Mouse (Mus musculus) heart, embryonic 14.5 days (tissue): ENCODE measurements at regions not wholly inside any gene's neighbourhood (a gene's known extent, or its start where the extent isn't known, plus 50 kb on each side); places are given as distances from the start of the nearest gene placed in this dataset.

Source experiments
- ATAC-seq: fragments of 200-750 bp; cut with Nextera tagmentation; 2 replicates; pipeline ENCODE4 v1.8.0; 2017; ENCODE audit warnings: low read depth, moderate TSS enrichment; ENCODE audit not compliant: insufficient number of reproducible peaks, insufficient read depth, low FRiP score
- H3K27ac ChIP-seq, 2 experiments: fragments of 200-500 bp in 1 of 2; fragments of 300-500 bp in 1 of 2; sonication (generic) in 1 of 2; replicated peaks in 1 of 2; 2 replicates each; pipeline ENCODE4 v1.5.1; 2012 to 2014; ENCODE audit warnings: low read depth in 2 of 2, low read length in 2 of 2, control low read depth in 1 of 2, mild to moderate bottlenecking in 1 of 2, mixed read lengths in 1 of 2; ENCODE audit not compliant: control insufficient read depth in 1 of 2, insufficient read depth in 1 of 2
- H3K27me3 ChIP-seq: fragments of 300-500 bp; sonication (generic); 2 replicates; pipeline ENCODE4 v1.6.1; 2014; ENCODE audit warnings: mild to moderate bottlenecking, low read length, control low read depth; ENCODE audit not compliant: control insufficient read depth, insufficient read depth
- H3K36me3 ChIP-seq: fragments of 300-500 bp; sonication (generic); 2 replicates; pipeline ENCODE4 v1.6.1; 2014; ENCODE audit warnings: mild to moderate bottlenecking, control low read depth, low read length, mixed read lengths; ENCODE audit not compliant: control insufficient read depth, insufficient read depth
- H3K4me1 ChIP-seq, 2 experiments: fragments of 200-500 bp in 1 of 2; fragments of 300-500 bp in 1 of 2; sonication (generic) in 1 of 2; 2 replicates each; pipeline ENCODE4 v1.6.1; 2012 to 2014; ENCODE audit warnings: low read length in 2 of 2, control low read depth in 1 of 2, mixed read lengths in 1 of 2; ENCODE audit not compliant: control insufficient read depth in 2 of 2, insufficient read depth in 2 of 2
- H3K4me2 ChIP-seq: fragments of 300-500 bp; sonication (generic); 2 replicates; pipeline ENCODE4 v1.6.1; 2014; ENCODE audit warnings: mild to moderate bottlenecking, low read length
- H3K4me3 ChIP-seq, 2 experiments: fragments of 200-500 bp in 1 of 2; fragments of 300-500 bp in 1 of 2; sonication (generic) in 1 of 2; 2 replicates each; pipeline ENCODE4 v1.5.1; 2012 to 2014; ENCODE audit warnings: low read length in 2 of 2, mild to moderate bottlenecking in 2 of 2, control low read depth in 1 of 2, low read depth in 1 of 2, moderate library complexity in 1 of 2; ENCODE audit not compliant: control insufficient read depth in 1 of 2, insufficient read depth in 1 of 2
- H3K9ac ChIP-seq: fragments of 300-500 bp; sonication (generic); 2 replicates; pipeline ENCODE4 v1.6.1; 2014; ENCODE audit warnings: mild to moderate bottlenecking, low read length
- H3K9me3 ChIP-seq: fragments of 300-500 bp; sonication (generic); 2 replicates; pipeline ENCODE4 v1.6.1; 2016; ENCODE audit warnings: low read length, control low read depth; ENCODE audit not compliant: control insufficient read depth
- WGBS: fragments of 180-500 bp; shearing (Covaris S2); extraction: QIAGEN DNeasy Blood & Tissue Kit; methylation state at CpG from one replicate; pipeline ENCODE4 v1.1.7; 2014; 5-methylcytosine and 5-hydroxymethylcytosine counted together

GRCm38 (mm10) chr2:72747299-72747698 is 232.9 kb downstream of the Sp3 start:
- no peak overlapping the region for H3K27ac ChIP-seq
- H3K9me3 ChIP-seq, result peaks cover 8% of the 10 kb centered on the region
- WGBS, result 86% methylated on average over 5 of the region's 5 CpGs
- no peak overlapping the region for H3K4me3 ChIP-seq
- no peaks in the 10 kb centered on the region for H3K27me3 ChIP-seq
- H3K36me3 ChIP-seq, result no peaks in the 10 kb centered on the region
- H3K9ac ChIP-seq, result no peak overlapping the region
- ATAC-seq, result no peak
- H3K4me2 ChIP-seq, result no peak overlapping the region
- H3K4me1 ChIP-seq, result peaks cover 6 to 12% of the 10 kb centered on the region in 2 experiments

GRCm38 (mm10) chr2:72749495-72749894 is 230.8 kb downstream of the Sp3 start:
- Histone ChIP-seq H3K9me3 (peaks cover 8% of the 10 kb centered on the region), H3K27me3 (no peaks in the 10 kb centered on the region), H3K4me1 (peaks cover 12 to 21% of the 10 kb centered on the region in 2 experiments), H3K36me3 (no peaks in the 10 kb centered on the region), H3K4me2 (no peak overlapping the region), H3K27ac (no peak overlapping the region), H3K9ac (no peak overlapping the region), H3K4me3 (no peak overlapping the region)
- ATAC-seq, result no peak
- 100% methylated on average over 1 of the region's 1 CpGs for WGBS

- H3K27me3 ChIP-seq, result no peaks in the 10 kb centered on the region
- peak overlapping the region in 1 of 2 experiments; percentile 92; a peak in 2 of 4 replicates for H3K27ac ChIP-seq
- WGBS, result 4% methylated on average over 1 of the region's 1 CpGs
- no peak for ATAC-seq
- no peak overlapping the region for H3K9ac ChIP-seq
- H3K36me3 ChIP-seq, result no peaks in the 10 kb centered on the region
- H3K4me1 ChIP-seq, result peaks cover 14 to 21% of the 10 kb centered on the region in 2 experiments
- no peak overlapping the region for H3K4me3 ChIP-seq
- peaks cover 8% of the 10 kb centered on the region for H3K9me3 ChIP-seq
- H3K4me2 ChIP-seq, result no peak overlapping the region
Measured at GRCm38 (mm10) chr2:72751441-72751840, 228.8 kb downstream of the Sp3 start.

GRCm38 (mm10) chr2:72752624-72753176 is 227.5 kb downstream of the Sp3 start:
- Histone ChIP-seq H3K9ac (no peak overlapping the region), H3K4me3 (no peak overlapping the region), H3K4me1 (peaks cover 14 to 21% of the 10 kb centered on the region in 2 experiments), H3K9me3 (peaks cover 8% of the 10 kb centered on the region), H3K4me2 (peak overlapping the region; percentile 28), H3K36me3 (no peaks in the 10 kb centered on the region), H3K27me3 (no peaks in the 10 kb centered on the region), H3K27ac (peak overlapping the region; percentile 75 to 92)
- 8% methylated on average over 4 of the region's 4 CpGs for WGBS
- ATAC-seq, result peak; percentile 58; the same call in 1 of the 2 replicates

GRCm38 (mm10) chr2:72753788-72754713 is 226.2 kb downstream of the Sp3 start:
- WGBS, result 56% methylated on average over 16 of the region's 16 CpGs
- H3K27ac ChIP-seq, result peak overlapping the region in 1 of 2 experiments; percentile 92; a peak in 2 of 4 replicates

GRCm38 (mm10) chr2:72763454-72763853 is 216.8 kb downstream of the Sp3 start:
- Histone ChIP-seq H3K4me2 (no peak overlapping the region), H3K4me3 (no peak overlapping the region), H3K9ac (no peak overlapping the region), H3K27ac (no peak overlapping the region), H3K4me1 (no peaks in the 10 kb centered on the region), H3K36me3 (no peaks in the 10 kb centered on the region), H3K27me3 (no peaks in the 10 kb centered on the region), H3K9me3 (no peaks in the 10 kb centered on the region)
- ATAC-seq, result no peak
- WGBS, result 89% methylated on average over 5 of the region's 5 CpGs

More at GRCm38 (mm10) chr2:72753788-72754713, 226.2 kb downstream of the Sp3 start:
- Histone ChIP-seq H3K9me3 (peaks cover 8% of the 10 kb centered on the region), H3K4me2 (no peak overlapping the region), H3K36me3 (no peaks in the 10 kb centered on the region), H3K9ac (no peak overlapping the region), H3K4me1 (peaks cover 14 to 21% of the 10 kb centered on the region in 2 experiments), H3K27me3 (no peaks in the 10 kb centered on the region), H3K4me3 (no peak overlapping the region)
- no peak for ATAC-seq

GRCm38 (mm10) chr2:72769030-72769630 is 211.1 kb downstream of the Sp3 start:
- no peak overlapping the region for H3K27ac ChIP-seq
- no peaks in the 10 kb centered on the region for H3K27me3 ChIP-seq
- H3K4me3 ChIP-seq, result no peak overlapping the region
- peaks cover 0 to 3% of the 10 kb centered on the region in 2 experiments; a peak in 1 of 4 replicates for H3K4me1 ChIP-seq
- no peaks in the 10 kb centered on the region for H3K9me3 ChIP-seq
- no peak overlapping the region for H3K9ac ChIP-seq
- H3K4me2 ChIP-seq, result no peak overlapping the region
- H3K36me3 ChIP-seq, result no peaks in the 10 kb centered on the region
- WGBS, result 61% methylated on average over 11 of the region's 11 CpGs
- ATAC-seq, result no peak
